Mouse (Mus musculus): ENCODE data around the gene Dyx1c1.
A peak's percentile ranks its signal among the peaks of the same experiment; 100 is the strongest.

The Dyx1c1 gene

GRCm38 (mm10) chr9:72958521-72959450 is at the start of gene Dyx1c1, which contains the start of gene Gm44503:
TSS of gene Dyx1c1 (plus strand) at chr9:72958785.
TSS of gene Gm44503 (plus strand) at chr9:72958852.
- peak; percentile 46 for DNase-seq (ENCODE audit: extremely low read depth, low read depth)

GRCm38 (mm10) chr9:72911381-72911780 is 47.2 kb upstream of the Dyx1c1 start:
- DNase-seq (ENCODE audit: extremely low read depth, low read depth), result no peak

- no peak for DNase-seq (ENCODE audit: extremely low read depth, low read depth)
Observed at GRCm38 (mm10) chr9:72913551-72913950, 45.0 kb upstream of the Dyx1c1 start.

GRCm38 (mm10) chr9:72915728-72916127 is 42.9 kb upstream of the Dyx1c1 start:
- DNase-seq (ENCODE audit: extremely low read depth, low read depth), result no peak

GRCm38 (mm10) chr9:72923068-72923467 is 35.5 kb upstream of the Dyx1c1 start:
- no peak for DNase-seq (ENCODE audit: extremely low read depth, low read depth)

- DNase-seq (ENCODE audit: extremely low read depth, low read depth), result no peak
Observed at GRCm38 (mm10) chr9:72925021-72925934, 33.3 kb upstream of the Dyx1c1 start, which contains the start of gene Pygo1. TSS of gene Pygo1 (plus strand) at chr9:72925645.

- no peak for DNase-seq (ENCODE audit: extremely low read depth, low read depth)
Observed at GRCm38 (mm10) chr9:72925935-72926258, 32.7 kb upstream of the Dyx1c1 start.

GRCm38 (mm10) chr9:72931166-72931790 is 27.3 kb upstream of the Dyx1c1 start:
- DNase-seq (ENCODE audit: extremely low read depth, low read depth), result no peak

- DNase-seq (ENCODE audit: extremely low read depth, low read depth), result no peak
Observed at GRCm38 (mm10) chr9:72935309-72935708, 23.3 kb upstream of the Dyx1c1 start.

GRCm38 (mm10) chr9:72936301-72936700 is 22.3 kb upstream of the Dyx1c1 start:
- DNase-seq (ENCODE audit: extremely low read depth, low read depth), result no peak

GRCm38 (mm10) chr9:72943424-72943823 is 15.2 kb upstream of the Dyx1c1 start:
- no peak for DNase-seq (ENCODE audit: extremely low read depth, low read depth)

GRCm38 (mm10) chr9:72944286-72944685 is 14.3 kb upstream of the Dyx1c1 start:
- DNase-seq (ENCODE audit: extremely low read depth, low read depth), result no peak

GRCm38 (mm10) chr9:72947010-72947409 is 11.6 kb upstream of the Dyx1c1 start:
- no peak for DNase-seq (ENCODE audit: extremely low read depth, low read depth)

GRCm38 (mm10) chr9:72949572-72949971 is 9.0 kb upstream of the Dyx1c1 start:
- DNase-seq (ENCODE audit: extremely low read depth, low read depth), result no peak

GRCm38 (mm10) chr9:72954746-72955145 is 3.8 kb upstream of the Dyx1c1 start:
- no peak for DNase-seq (ENCODE audit: extremely low read depth, low read depth)

- DNase-seq (ENCODE audit: extremely low read depth, low read depth), result peak; percentile 46
Observed at GRCm38 (mm10) chr9:72955546-72955945, 3.0 kb upstream of the Dyx1c1 start.

- DNase-seq (ENCODE audit: extremely low read depth, low read depth), result no peak
Observed at GRCm38 (mm10) chr9:72961346-72961745, 2.8 kb downstream of the Dyx1c1 start.

GRCm38 (mm10) chr9:72961959-72962358 is 3.4 kb downstream of the Dyx1c1 start:
- no peak for DNase-seq (ENCODE audit: extremely low read depth, low read depth)

GRCm38 (mm10) chr9:72968349-72969061 is 9.9 kb downstream of the Dyx1c1 start:
- no peak for DNase-seq (ENCODE audit: extremely low read depth, low read depth)

GRCm38 (mm10) chr9:72969874-72970273 is 11.3 kb downstream of the Dyx1c1 start:
- no peak for DNase-seq (ENCODE audit: extremely low read depth, low read depth)

GRCm38 (mm10) chr9:72972435-72972834 is 13.8 kb downstream of the Dyx1c1 start:
- no peak for DNase-seq (ENCODE audit: extremely low read depth, low read depth)

Data from MEL-GATA-1-ER (cell line).